Mouse (Mus musculus): ENCODE measurements around the gene Gm10392.

GRCm38 (mm10) chr11:77494782-77495181, 24.2 kb downstream of the Gm10392 start:
- no peak for TF ChIP-seq CHD2 (IDR thresholded peaks at IDR 0.05; ENCODE audit: low read depth, low read length)
- TF ChIP-seq ZC3H11A (IDR thresholded peaks at IDR 0.05; ENCODE audit: borderline replicate concordance, low read depth, low read length), result no peak
- no peak for TF ChIP-seq MAFK (IDR thresholded peaks at IDR 0.05; ENCODE audit: insufficient read depth, low read depth, low read length)

All from ES-E14 (cell line).